Mouse (Mus musculus) ES-E14 (cell line): ENCODE results near the gene Rpl4.

Source experiments
- CHD2 ChIP-seq: IDR thresholded peaks from 2 replicates; pipeline ENCODE4 v1.6.1; 2014; ENCODE audit warnings: mild to moderate bottlenecking, low read depth, low read length, inconsistent platforms
- MAFK ChIP-seq: IDR thresholded peaks from 2 replicates; pipeline ENCODE4 v1.6.1; 2014; ENCODE audit warnings: mild to moderate bottlenecking, low read depth, low read length, inconsistent platforms; ENCODE audit not compliant: insufficient read depth

- no peak for TF ChIP-seq MAFK
- TF ChIP-seq CHD2 = no peak
Observed at GRCm38 (mm10) chr9:64199897-64200296, 26.7 kb downstream of the Rpl4 start.
